Comparison of ENCODE assay signal across 10 mouse cellular contexts in the genomic region with DNA sequence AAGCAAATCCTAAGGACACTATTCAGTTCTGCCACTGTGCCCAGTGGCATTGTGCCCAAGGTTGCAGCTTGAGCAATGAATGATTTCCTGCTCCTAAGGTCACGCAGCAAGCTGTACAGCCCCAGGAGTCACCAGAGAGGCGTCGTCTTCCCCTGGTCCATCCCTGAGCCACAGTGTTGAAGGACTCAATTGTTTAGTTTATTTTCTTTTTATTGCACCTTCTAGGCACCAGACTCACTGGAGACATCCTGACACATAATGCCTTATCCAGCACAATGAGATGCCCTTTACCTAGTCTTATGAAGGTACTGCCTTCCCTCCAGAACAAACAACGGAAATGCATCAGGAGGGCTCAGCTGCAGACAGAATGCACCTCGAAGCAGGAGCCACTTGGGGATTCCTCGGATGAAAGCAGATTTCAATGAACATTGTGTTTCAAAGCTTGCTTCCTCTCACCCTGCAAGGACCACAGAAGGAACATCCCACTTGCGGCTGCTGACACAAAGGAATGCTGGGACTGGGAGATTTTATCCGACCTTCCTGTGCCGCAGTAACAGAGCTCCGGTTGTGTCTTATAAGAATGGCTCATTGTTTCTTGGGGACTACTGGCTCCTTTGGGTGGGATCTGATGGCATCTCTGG.
DNase-seq lines count a peak whose midpoint lies in the region; ATAC-seq and TF ChIP-seq lines count a peak whose summit lies in the region.
"Had no signal": no experiment of that assay in that cellular context is flagged by ENCODE, and none has a peak within 500 bp of the region (broad histone marks: within the 10 kb centered on the region; RNA-seq: fewer than 3 reads in every experiment).

No protein-coding gene starts in this region.

- H3K9ac ChIP-seq in forebrain, postnatal 0 days: no peak overlapping the region
- H3K9ac ChIP-seq: forebrain, embryonic 12.5 days; neural tube, embryonic 15.5 days had no signal

- no peak for ATAC-seq in forebrain, postnatal 0 days

- no peak for TF ChIP-seq CTCF in gastrocnemius, adult 2 months (IDR thresholded peaks at IDR 0.05)
- no peak for TF ChIP-seq CTCF in forebrain, postnatal 0 days (IDR thresholded peaks at IDR 0.05; ENCODE audit: low read depth)

- peak overlapping the region; percentile 84 for H3K27ac ChIP-seq in gastrocnemius, adult 2 months
- H3K27ac ChIP-seq in forebrain, postnatal 0 days (ENCODE audit: low read depth, low read length): no peak overlapping the region
- H3K27ac ChIP-seq: forebrain, embryonic 12.5 days; neural tube, embryonic 15.5 days had no signal

- peaks cover 6% of the 10 kb centered on the region; the same call in 1 of the 2 replicates for H3K4me1 ChIP-seq in forebrain, postnatal 0 days (ENCODE audit: insufficient read depth)
- H3K4me1 ChIP-seq: neural tube, embryonic 15.5 days had no signal

- H3K36me3 ChIP-seq in forebrain, postnatal 0 days (ENCODE audit: insufficient read depth): no peaks in the 10 kb centered on the region
- H3K36me3 ChIP-seq: forebrain, embryonic 12.5 days; neural tube, embryonic 15.5 days had no signal

- H3K4me3 ChIP-seq in gastrocnemius, adult 2 months: no peak overlapping the region; the same call in 1 of the 2 replicates
- no peak overlapping the region for H3K4me3 ChIP-seq in forebrain, postnatal 0 days (ENCODE audit: low read depth, low read length)
- H3K4me3 ChIP-seq: forebrain, embryonic 12.5 days; neural tube, embryonic 15.5 days had no signal

- H3K27me3 ChIP-seq in forebrain, postnatal 0 days (ENCODE audit: insufficient read depth, low read length): no peaks in the 10 kb centered on the region
- H3K27me3 ChIP-seq: forebrain, embryonic 12.5 days; neural tube, embryonic 15.5 days had no signal

- 73% methylated on average over 10 of the region's 10 CpGs for WGBS in forebrain, postnatal 0 days

- no peak overlapping the region for H3K4me2 ChIP-seq in forebrain, postnatal 0 days (ENCODE audit: low read depth)
- H3K4me2 ChIP-seq: forebrain, embryonic 12.5 days; neural tube, embryonic 15.5 days had no signal

- DNase-seq in gastrocnemius, adult 2 months: peak; percentile 42
- no peak for DNase-seq in gastrocnemius, postnatal 14 days
- peak; percentile 35 to 69 for DNase-seq in adrenal gland, postnatal 4 days (ENCODE audit: low spot score in 2 of 2)
- peak; percentile 46 for DNase-seq in heart, postnatal 4 days
- DNase-seq in lung, postnatal 10 days: peak; percentile 74
- DNase-seq in forebrain, postnatal 0 days: no peak
- DNase-seq in B cell, adult 2 months: no peak
- no peak for DNase-seq in urinary bladder, postnatal 14 days (ENCODE audit: low spot score)

- intact Hi-C loops in gastrocnemius, adult 2 months (cut with DNase I): no loop called here
- intact Hi-C loops in gastrocnemius, postnatal 14 days (cut with DNase I; ENCODE audit: low total_unique reads): no loop called here

- no peaks in the 10 kb centered on the region for H3K9me3 ChIP-seq in forebrain, postnatal 0 days (ENCODE audit: low read length)
- H3K9me3 ChIP-seq: forebrain, embryonic 12.5 days; neural tube, embryonic 15.5 days had no signal

Comparison
In these comparisons a context has a peak if more than half of its experiments do, and no peak if none do; other contexts are left out.
1. DNase-seq: peak in gastrocnemius, adult 2 months (single experiment), adrenal gland, postnatal 4 days (2 of 2), heart, postnatal 4 days (single experiment) and lung, postnatal 10 days (single experiment); none in gastrocnemius, postnatal 14 days (single experiment), forebrain, postnatal 0 days (single experiment), B cell, adult 2 months (0 of 2) and urinary bladder, postnatal 14 days (single experiment).